Mouse (Mus musculus) left cerebral cortex, postnatal 36 days (tissue): ENCODE results near the gene Tmem161a. TPM values are rescaled to one million over a fixed set of nuclear protein-coding genes. Genes with fewer than 3 reads are reported as not detected.
A peak's percentile ranks its signal among the peaks of the same experiment; 100 is the strongest.

ENCODE experiments used
- DNase-seq, 2 experiments: peaks; one replicate each; pipeline ENCODE4 v3.0.0; 2021 to 2022; ENCODE audit warnings: low spot score in 2 of 2, mixed read lengths in 1 of 2
- intact Hi-C: fragments of 180-260 bp; cut with DNase I; formaldehyde crosslinking; loops from one replicate; pipeline ENCODE4 v1.15.1; 2025
- total RNA-seq, 2 experiments: library from RNA; stranded (reverse); gene quantifications; 2 replicates each; pipeline ENCODE4 v1.2.3; 2021

Gene Tmem161a
- total RNA-seq, 2 experiments from 2014 or later = 42.9 to 60.1 TPM

DNA sequence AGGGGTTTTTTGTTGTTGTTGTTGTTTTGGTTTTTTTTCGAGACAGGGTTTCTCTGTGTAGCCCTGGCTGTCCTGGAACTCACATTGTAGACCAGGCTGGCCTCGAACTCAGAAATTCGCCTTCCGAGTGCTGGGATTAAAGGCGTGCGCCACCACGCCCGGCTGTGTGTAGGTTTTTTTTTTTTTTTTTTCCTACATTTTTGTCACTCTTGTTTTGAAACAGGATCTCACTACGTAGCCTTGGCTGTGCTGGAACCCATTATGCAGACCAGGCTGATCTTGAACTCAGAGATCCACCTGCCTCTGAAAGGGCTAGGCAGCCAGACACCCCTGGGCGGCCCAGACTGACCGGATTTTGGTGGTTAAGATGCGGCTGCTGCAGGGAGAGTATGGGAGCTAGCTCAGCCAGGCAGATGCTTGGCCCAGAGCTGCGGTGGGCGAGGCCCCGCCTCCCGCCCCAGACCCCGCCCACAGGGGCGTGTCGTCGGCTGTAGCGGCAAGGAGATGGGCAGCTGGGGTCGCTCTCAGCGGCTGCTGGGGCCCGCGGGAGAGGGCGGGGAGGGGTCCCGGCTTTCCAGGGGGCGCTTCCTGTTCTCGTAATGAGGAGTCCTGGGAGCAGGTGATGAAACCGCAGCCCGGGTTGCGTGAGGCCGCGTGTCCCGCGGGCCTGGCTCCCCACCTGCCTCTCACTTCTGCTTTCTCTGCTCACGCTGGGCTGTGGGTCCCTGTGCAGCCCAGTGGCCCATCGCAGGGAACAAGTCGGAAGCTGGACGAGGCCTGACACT is 13.9 kb upstream of the Tmem161a start:
- intact Hi-C loops = no loop called here
- DNase-seq = peak; percentile 46 to 67

- intact Hi-C loops = no loop called here
- DNase-seq = no peak
These were observed 12.9 kb upstream of the Tmem161a start for GRCm38 (mm10) chr8:70159211-70159610.

- DNase-seq = no peak
- intact Hi-C loops = loop anchor here (10.0 kb wide), 1 partner anchor 245 kb away; no protein-coding TSS in a partner anchor
These were observed 12.1 kb upstream of the Tmem161a start for GRCm38 (mm10) chr8:70160015-70160414.

DNA sequence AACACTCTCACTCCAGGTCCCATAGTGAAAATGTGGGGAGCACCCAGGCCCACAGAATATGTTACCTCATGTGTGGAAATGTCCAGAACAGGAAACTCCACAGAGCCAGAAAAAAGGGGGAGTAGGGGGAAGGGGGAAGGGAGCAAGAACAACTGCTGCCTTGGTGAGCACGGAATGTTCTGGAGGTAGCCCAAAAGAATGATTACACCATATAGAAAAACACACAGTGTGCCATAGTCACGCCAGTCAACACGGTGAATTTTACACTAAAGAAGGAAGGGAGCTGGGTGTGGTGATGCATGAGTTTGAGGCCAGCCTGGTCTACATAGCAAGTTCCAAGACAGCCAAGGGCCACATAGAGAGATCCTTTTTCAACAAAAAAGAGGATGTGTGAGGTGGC is 8.8 kb upstream of the Tmem161a start:
- intact Hi-C loops = loop anchor here (10.0 kb wide), 1 partner anchor 249 kb away; no protein-coding TSS in a partner anchor
- DNase-seq = no peak

GRCm38 (mm10) chr8:70166504-70167110 is 5.5 kb upstream of the Tmem161a start:
- intact Hi-C loops = loop anchor here (2.0 to 10.0 kb wide), 2 partner anchors 78 to 252 kb away; no protein-coding TSS in a partner anchor
- peak in 1 of 2 experiments; percentile 35 for DNase-seq

- DNase-seq = no peak
- intact Hi-C loops = no loop called here
These were observed 2.0 kb upstream of the Tmem161a start for GRCm38 (mm10) chr8:70170116-70170515.

DNA sequence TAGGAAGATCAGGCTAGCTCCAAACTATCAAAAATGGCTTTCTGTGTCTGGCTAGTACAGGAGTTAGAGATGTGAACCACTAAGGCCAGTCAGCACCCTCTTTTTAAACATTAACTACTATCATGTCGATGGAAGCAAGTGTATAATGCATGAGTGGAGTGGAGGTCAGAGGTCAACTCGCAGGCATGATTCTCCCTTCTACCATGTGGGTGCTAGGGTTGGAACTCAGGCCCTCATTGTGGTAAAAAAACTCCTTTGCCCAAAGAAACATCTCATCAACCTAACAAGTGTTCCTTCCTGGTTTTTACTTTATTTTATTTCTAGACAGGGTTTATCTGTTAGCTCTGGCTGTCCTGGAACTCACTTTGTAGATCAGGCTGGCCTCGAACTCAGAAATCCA is 1.4 kb upstream of the Tmem161a start:
- no peak for DNase-seq
- intact Hi-C loops = no loop called here

DNA sequence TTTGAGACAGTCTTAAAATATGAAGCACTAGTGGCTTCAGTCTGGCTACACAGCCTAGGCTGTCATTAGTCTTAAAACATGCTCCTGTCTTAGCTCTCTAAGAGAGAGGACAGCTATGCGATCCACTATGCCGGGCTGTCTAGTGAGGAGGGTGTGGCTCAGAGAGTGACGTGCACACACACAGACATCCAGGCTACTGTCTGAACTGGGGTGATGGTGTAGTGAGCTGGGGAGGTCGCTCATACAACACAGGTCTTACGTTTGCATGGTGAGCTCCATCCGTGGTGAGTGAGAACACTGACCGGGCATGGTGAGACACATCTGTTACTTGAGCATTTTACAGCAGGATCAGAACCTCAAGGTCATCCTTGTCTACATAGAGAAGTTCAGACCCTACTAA is 916 bp upstream of the Tmem161a start:
- intact Hi-C loops = no loop called here
- DNase-seq = no peak

DNA sequence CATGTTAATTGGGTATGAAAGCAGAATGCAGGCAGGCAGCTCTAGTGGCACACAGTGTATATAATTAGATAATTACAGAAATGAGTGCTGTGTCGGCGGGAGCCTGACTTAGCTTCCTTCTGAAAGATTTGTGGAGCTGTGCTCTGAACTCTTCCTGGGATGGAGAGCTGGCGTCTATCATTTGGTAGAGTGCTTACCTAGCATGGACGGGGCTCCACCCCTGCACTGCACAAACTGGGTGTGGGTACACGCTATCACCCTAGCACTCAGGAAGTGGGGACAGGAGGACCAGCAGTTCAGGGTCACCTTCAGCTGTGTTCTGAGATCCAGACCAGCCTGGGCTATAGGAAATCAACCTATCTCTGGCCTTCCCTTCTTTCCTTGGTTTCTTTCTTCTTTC is 1.2 kb downstream of the Tmem161a start:
- intact Hi-C loops = no loop called here
- DNase-seq = no peak

DNA sequence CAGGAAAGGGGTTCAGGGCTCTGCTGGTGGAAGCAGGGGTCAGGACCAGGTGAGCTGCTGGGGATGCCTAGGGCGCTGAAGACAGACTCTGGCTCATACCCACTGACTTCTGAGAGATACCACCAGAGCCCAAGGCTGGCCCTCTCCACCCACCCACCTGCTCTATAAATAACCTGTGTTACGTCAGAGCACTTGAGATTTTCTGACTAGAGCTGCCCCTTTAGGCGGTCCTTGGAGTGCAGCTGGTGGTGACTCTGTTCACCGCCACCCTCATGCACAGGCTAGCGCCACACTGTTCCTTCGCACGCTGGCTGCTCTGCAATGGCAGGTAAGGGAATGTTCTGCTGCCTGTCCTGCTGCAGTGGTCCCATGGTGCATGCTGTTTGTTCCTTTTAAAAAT is 1.9 kb downstream of the Tmem161a start:
- intact Hi-C loops = no loop called here
- DNase-seq = no peak

DNA sequence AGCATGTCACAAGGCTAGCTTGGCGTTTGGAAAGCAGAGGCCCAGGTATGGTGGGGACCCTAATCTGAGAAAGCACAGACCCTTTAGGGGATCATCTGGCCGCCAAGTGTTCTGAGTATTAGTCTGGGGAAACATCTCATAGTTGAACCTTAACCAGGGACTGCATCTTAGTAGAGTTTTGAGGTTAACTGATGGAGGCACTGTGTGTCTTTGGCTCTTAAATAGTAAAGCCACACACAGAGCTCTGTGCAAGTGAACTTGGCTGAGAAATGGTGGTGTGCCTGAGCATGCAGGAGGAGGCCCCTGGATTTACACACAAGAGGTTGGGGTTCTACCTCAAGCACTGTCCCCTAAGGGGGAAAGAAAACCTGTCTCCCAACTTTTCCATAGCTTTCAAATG is 6.1 kb downstream of the Tmem161a start:
- intact Hi-C loops = no loop called here
- DNase-seq = no peak

DNA sequence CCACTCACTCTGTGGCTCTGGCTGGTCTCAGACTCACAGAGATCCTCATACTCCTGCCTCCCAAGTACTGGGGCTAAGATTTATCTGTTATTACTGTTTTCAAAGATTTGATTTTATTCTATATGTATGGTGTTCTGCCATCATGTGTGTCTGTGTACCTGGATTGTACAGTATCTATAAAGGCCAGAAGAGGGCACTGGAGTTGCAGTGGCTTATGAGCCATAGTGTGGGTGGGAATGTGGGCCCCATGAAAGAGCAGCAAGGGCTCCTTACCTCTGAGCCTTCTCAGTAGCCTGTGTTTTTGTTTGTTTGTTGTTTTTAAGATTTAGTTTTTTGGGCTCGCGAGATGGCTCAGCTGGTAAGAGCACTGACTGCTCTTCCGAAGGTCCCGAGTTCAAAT is 6.9 kb downstream of the Tmem161a start:
- intact Hi-C loops = no loop called here
- no peak for DNase-seq

DNA sequence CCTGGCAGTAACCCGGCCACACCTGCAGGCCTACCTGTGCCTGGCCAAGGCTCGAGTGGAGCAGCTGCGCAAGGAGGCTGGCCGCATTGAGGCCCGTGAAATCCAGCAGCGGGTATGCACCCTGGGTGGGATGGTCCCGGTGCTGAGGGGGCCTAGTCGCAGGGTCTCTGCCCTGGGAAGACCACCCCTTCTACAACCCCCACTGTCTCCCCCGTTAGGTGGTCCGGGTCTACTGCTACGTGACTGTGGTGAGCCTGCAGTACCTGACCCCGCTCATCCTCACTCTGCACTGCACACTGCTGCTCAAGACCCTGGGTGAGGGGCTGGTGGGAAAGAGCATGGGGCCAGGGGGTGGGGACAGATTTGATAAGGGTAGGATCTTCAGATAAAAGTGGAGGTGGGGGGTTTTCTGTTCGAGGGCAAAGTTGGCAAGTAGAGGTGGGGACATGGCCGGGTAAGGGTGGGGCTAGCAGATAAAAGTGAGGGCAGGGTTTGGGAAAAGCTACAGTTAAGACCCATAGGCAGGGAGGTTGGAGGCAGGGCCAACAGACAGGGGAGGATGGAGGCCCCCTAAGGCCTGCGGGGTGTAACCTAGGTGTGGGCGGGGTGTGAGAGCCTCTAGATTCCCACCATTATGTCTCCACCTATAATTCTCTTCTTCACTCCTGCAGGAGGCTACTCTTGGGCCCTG is 9.2 kb downstream of the Tmem161a start:
- DNase-seq = no peak
- intact Hi-C loops = no loop called here

DNA sequence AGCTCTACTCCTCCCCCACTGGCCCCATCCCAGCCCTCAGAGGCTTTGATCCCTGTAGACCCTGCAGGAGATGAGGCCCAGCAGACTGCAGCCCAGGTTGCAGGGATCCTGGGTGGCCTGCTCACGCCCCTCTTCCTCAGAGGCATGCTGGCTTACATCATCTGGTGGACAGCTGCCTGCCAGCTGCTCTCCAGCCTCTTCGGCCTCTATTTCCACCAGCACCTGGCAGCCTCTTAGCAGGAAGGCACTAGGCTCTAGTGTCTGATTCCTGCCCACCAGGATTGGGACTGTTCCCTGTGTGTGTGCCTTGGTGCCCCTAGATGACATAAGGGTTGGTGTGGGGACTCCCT is 9.7 kb downstream of the Tmem161a start:
- intact Hi-C loops = no loop called here
- no peak for DNase-seq

GRCm38 (mm10) chr8:70183194-70183593 is 11.0 kb downstream of the Tmem161a start:
- intact Hi-C loops = no loop called here
- no peak for DNase-seq

GRCm38 (mm10) chr8:70188707-70189106 is 16.6 kb downstream of the Tmem161a start:
- intact Hi-C loops = no loop called here
- no peak for DNase-seq

GRCm38 (mm10) chr8:70193238-70193637 is 21.1 kb downstream of the Tmem161a start:
- intact Hi-C loops = loop anchor here (5.0 kb wide), 1 partner anchor 39 kb away; the partner anchor contains the start of genes Armc6 and Sugp2

DNA sequence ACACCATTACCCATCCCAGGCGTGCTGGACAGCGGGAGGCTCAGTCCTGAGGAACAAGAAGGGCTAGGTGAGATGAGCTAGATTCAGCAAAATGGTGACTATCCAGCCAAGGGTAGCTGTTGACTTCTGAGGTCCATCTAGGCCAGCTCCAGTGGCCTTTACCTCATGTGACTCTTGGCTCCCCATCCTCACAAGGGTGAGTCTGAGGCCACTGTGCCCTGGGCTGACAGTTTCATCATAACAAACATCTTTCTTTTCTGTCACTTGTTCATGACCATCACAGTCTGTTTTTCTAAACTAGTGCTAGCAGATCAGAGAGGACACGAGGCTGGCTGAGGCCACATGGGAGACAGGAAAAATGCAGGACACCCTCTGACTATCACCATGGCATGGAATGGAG is 22.0 kb downstream of the Tmem161a start:
- DNase-seq = no peak
- intact Hi-C loops = loop anchor here (5.0 kb wide), 1 partner anchor 38 kb away; the partner anchor contains the start of genes Armc6 and Sugp2

More at GRCm38 (mm10) chr8:70193238-70193637, 21.1 kb downstream of the Tmem161a start:
- DNase-seq = no peak

GRCm38 (mm10) chr8:70195762-70196161 is 23.6 kb downstream of the Tmem161a start:
- no peak for DNase-seq
- intact Hi-C loops = no loop called here

DNA sequence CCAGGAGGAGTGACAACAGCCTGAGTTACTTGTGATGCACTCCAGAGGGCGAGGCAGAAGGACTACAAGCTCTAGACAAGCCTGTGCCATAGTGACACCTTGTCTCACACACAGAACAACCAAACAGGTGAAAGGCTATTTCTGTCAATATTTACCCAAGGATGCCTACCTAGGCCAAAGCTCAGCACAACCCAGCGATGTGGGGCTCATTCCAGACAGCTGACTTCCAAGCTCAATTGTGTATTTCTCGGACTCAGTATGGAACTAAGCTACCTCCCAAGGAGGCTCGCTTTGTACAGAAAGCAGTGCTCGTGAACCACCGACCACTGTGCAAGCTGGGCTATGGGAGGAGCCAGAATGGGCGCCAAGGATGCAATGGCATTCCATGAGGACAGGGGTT is 25.4 kb downstream of the Tmem161a start:
- intact Hi-C loops = no loop called here
- DNase-seq = no peak
